Mouse (Mus musculus): Measurements from ENCODE around the gene Ttll10.

Ttll10 gene

DNA sequence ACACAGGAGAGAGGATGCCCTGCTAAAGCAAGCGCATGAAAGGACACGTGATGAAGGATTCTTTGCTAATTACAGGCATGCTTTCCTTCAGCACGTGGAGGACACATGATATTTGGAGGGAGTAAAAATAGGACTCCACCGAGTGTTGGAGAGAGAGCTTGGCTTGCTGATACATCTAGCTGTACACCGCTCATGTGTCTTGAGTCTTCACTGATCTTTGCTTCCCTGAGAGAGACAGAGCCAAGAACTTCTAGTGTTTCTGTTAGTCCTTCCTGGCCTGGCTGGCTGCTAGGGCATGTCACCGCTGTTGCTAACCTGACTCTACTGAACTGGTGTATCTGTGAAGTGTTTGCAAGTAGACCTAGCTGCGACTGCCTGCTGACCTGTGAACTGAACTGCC is 35.0 kb downstream of the Ttll10 start:
- no peak for DNase-seq (ENCODE audit: low spot score in 2 of 2)

DNA sequence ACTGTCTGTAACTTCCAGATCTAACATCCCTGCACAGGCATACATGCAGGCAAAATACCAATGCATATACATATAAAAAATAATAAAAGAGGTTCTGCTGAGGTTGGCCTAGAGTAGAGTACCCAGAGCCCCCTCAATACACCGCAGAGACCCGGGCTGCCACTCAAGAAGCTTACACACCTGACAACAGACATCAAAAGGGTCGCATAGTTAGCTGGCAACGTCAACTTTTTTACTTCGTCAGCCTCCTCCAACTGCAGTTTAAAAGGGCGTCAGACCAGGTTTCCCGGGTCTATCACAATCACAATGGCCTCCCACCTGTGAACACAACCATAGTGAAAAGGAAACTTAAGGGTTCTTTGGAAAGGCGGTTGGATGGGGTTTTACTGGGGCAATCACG is 35.7 kb downstream of the Ttll10 start:
- DNase-seq (ENCODE audit: low spot score in 2 of 2): no peak

DNA sequence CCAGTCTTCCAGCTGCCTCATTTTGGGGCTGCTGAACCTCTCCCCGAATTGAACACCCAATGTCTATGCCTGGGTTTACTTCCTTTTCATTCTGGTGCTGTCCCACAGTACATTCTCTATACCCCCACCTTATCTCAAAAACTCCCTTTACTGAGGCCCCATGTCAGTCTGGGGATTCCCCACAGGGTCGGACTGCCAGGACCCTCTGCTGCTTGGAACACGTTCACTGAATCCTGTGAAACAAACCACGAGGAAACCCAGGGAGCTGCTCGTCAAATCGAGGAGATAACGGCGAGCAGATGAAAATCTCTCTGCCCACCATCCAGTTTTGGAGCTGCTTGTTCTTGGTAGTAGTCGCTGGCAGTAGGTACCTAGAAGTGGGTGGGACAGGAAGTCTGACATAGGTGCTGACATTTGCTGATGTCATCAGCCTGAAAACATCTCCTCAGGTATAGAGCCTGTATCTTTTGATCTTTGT is 37.2 kb downstream of the Ttll10 start:
- no peak for DNase-seq (ENCODE audit: low spot score in 2 of 2)

DNA sequence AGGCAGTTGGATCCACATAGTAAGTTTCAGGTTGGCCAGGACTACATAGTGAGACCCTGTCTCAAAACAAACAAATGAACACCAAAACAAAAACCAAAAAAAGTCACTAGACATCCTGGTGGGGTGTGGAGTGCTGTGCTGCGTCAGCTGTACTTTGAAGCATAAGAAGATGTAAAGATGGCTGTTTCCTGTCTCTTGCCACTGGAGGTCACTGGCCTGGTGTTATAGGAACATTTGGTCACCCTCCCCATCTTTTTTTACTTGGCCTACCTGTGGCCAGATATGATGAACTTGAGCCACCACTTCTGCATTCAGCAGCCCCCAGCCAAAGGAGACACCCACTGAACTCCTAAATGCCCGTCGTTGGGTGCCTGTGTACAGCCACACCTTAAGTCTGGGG is 37.8 kb downstream of the Ttll10 start:
- DNase-seq (ENCODE audit: low spot score in 2 of 2): no peak

DNA sequence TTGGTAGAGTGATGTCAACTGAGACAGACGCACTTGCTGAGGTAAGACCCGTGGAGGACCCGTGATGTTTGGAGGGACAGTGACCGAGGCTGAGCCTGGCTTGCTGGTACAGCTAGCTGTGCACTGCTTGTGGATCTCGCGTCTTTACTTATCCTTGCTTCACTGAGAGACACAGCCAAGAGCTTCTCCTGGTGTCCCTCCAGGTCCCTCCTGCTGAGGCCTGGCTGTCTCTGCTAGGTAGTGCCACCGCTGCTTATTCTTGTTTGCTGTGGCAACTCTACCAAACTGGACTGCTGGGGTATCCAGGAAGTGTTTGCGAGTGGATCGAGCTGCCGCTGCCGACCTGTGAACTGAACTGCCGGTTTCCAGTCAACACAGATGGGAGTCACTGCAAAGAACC is 39.4 kb downstream of the Ttll10 start:
- no peak for DNase-seq (ENCODE audit: low spot score in 2 of 2)

DNA sequence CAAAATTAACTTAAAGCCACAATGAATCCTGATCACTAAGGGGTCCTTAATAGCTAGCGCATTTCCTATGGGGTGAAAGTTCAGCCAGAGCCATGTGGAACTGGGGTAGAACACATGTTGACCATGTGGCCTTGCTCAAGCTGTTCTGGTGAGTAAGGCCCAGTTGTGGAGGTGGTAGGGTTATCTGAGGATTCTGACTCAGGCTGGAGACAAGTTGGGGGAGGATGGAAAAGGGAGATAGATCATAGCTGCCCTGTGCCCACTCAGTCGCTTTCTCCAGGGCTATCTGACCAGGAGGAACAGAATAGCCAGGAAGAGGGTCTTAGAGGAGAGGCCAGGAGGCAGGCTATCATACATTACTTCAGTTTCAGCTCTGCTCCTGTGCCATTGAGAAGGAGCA is 44.8 kb downstream of the Ttll10 start:
- no peak for DNase-seq (ENCODE audit: low spot score in 2 of 2)

DNA sequence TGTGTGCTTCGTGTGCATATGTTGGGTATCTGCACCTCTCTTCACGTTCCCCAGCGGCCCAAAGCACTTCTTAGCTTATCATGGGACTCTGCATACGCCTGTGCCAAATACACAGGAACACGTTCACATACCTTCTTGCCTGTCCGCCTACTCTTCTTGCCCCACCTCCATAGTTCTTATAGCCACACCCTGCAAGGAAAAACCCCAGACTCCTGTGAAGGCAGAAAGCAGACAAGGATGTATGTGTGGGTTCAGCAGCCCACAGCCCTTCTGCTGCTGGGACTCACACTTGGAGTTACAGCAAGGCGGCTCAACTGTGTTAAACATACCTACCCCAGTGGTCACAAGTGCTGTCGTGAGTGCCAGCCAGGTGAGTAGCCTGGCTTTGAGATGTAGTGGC is 45.6 kb downstream of the Ttll10 start, which contains the start of gene Tnfrsf4:
Gene Tnfrsf4, plus strand, starts transcription at position 207 of the 400 bp plus-strand sequence.
- no peak for DNase-seq (ENCODE audit: low spot score in 2 of 2)

DNA sequence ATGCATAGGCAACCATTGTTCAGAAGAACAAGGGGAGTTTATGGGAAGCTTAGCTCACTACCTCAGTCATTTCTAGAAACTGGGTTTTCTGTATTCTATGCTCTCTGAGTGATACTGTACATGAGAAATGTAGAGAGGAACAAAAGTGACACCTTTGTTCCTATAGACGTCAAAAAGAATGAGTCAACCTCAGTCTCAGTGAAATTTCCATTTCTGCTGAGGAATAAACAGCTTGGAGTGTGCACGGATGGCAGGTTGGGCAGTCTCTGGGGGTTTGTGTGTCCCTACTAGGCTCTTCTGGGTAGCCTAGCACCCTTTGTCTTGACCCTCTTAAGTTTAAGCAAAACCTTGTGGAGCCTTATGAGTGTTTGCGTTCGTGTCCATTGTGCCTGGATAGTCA is 50.8 kb downstream of the Ttll10 start:
- DNase-seq (ENCODE audit: low spot score in 2 of 2): no peak

DNA sequence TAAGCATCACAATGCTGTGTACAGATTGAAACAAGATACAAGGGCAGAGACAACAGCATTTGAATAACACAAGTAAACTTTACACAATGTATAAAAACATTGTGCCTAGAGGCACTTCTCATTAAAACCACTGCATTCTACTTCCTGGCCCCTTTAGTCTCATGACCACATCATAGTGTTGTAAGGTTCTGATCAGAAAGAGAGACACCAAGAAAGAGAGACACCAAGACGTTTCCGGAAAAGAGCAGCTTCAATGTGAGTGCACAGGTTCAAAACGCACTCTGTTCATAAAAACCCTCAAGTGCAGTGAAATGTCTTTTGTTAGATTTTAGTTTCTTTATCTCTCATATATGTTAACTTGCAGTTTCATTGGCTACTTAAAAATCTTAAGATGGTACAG is 55.1 kb downstream of the Ttll10 start:
- no peak for DNase-seq (ENCODE audit: low spot score in 2 of 2)

DNA sequence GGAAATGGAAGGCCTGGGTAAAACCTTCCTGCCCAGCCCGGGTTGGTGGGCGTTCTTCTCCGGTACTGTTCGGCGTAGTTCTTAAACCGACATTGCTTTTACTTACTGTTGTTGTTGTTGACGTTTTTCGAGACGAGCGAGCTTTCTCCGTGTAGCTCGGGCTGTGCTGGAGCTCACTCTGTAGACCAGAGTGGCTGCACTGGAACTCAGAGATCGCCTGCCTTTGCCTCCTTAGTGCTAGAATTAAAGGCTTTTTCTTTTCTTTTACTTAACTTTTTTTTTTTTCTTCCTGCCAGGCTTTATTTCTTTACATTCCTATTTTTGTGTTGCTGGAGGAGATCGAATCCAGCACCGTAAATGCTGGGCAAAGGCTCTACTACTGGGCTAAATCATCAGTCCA is 65.6 kb downstream of the Ttll10 start:
- DNase-seq (ENCODE audit: low spot score in 2 of 2): no peak

DNA sequence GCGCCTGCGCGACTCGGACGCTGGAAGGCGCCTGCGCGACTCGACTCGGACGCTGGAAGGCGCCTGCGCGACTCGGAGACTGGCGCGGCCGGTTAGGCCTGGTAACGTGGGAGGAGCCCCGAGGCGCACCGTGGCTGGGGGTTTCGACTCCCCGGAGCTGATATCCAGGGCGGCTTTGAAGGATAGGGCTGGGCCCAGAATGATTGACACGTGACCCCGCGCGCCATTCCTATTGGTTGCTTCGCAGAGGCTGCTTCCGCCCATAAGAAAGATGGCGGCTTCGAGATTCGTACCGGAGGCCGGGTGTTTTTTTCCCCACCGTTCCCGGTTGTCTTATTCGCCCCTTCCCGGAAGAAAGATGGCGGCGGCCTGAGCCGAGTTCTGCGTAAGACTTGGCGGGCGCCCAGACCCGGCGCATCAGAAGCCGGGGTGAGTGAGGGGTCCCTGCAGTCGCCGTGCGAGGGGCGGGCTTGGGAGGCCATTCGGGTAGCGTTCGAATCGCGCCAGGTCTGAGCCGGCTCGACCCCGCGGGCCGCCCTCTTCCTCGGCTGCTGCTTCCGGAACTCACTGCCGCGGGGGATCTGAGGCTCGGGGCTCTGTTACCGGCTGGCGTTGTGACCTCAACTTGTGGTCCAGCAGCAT is 66.2 kb downstream of the Ttll10 start:
- peak; percentile 96 to 98 for DNase-seq (ENCODE audit: low spot score in 2 of 2)

DNA sequence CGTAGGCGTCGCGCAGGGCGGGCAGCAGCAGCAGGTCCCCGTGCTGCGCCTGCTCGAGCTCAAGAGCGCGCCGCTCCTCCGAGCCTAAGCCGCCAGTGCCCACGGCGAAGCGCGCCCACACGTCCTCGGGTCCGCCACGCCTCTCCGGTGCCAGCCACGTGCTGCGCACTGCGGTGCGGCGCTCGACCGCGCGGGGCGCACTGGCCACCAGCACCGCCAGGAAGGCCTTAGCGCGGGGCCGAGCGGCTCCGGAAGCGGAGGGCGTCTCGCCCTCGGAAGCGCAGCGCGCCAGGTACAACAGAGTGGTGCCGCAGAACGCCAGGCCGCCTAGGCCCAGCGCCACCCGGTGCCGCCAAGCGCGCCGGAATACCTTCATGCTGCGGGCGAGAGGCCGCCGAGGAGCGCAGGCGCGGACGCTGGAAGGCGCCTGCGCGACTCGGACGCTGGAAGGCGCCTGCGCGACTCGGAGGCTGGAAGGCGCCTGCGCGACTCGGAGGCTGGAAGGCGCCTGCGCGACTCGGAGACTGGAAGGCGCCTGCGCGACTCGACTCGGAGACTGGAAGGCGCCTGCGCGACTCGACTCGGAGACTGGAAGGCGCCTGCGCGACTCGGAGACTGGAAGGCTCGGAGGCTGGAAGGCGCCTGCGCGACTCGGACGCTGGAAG is 66.8 kb downstream of the Ttll10 start, which contains the start of the genes B3galt6 and Sdf4:
Gene B3galt6, minus strand, starts transcription at position 409 of the 665 bp plus-strand sequence.
Gene Sdf4, plus strand, starts transcription at position 632 of the 665 bp plus-strand sequence.
- DNase-seq (ENCODE audit: low spot score in 2 of 2): peak; percentile 85 to 94

DNA sequence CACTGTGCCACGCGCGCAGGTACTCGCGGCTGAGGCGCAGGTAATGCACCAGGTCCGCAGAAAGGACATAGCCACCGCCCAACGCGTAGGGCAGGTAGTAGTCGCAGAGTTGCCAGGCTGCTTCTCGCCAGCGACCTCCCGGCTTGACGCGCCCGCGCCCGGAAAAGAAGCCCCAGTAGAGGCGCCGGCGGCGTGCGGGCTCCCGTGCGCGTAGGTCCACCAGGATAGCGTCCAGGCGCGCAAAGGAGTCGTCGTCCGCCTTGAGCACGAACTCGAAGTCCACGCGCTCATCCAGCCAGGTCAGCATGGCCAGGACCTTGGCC is 67.3 kb downstream of the Ttll10 start:
- no peak for DNase-seq (ENCODE audit: low spot score in 2 of 2)

DNA sequence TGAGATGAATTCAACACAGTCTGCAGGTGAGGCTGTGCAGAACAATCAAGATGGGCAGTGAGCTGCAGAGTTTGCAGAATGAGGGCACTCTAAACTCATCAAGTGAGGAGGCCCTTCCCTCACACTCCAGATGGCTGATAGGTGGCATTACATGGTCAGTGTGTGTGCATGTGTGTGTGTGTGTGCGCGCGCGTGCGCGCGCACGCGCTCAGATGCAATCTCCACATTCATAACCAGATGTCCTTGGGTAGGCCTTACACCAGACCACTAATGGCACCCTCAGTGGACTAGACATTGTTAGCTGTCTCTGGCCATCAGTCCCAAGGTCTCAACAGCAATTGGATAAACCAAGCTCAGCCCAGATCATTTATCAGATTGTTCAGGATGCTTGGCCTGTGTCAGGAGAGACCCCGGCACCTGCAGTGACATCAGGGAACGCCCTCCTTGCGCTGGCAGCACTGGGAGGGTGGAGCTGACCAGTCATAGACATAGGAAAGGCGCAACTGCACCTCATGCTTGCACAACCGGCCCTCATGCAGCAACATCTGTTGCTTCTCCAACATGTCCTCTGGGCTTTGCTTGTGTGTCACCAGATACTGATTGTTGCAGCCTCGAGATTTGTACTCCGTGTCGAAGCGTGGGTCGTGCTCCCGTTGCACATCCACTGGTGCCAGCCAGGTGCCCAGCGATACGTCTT is 67.9 kb downstream of the Ttll10 start:
- peak in 1 of 2 experiments; percentile 54 for DNase-seq (ENCODE audit: low spot score in 2 of 2)

All from spleen, postnatal 4 days (tissue).